Mouse (Mus musculus) spleen, adult 2 months (tissue): ENCODE results near the gene Slc39a7. TPM values are rescaled to one million over a fixed set of nuclear protein-coding genes. Genes with fewer than 3 reads are reported as not detected.
"Not testable (repeated sequence)": the region's sequence is repeated elsewhere in the genome, so short reads cannot be mapped to it uniquely, and the experiment has no call there.

Experiments
- DNase-seq, 2 experiments: peaks; one replicate each; pipeline versions ENCODE4 v3.0.0 to v3.0.0-alpha.2; 2012 to 2021; ENCODE audit warnings: low spot score in 2 of 2, low read depth in 1 of 2
- H3K27ac ChIP-seq: fragments of 200-500 bp; 2 replicates; pipeline ENCODE4 v1.5.1; 2012; ENCODE audit warnings: low read length, inconsistent platforms; ENCODE audit not compliant: insufficient read depth
- H3K27me3 ChIP-seq: fragments of 200-500 bp; 2 replicates; pipeline ENCODE4 v1.6.1; 2012; ENCODE audit warnings: mild to moderate bottlenecking, moderate library complexity, low read length, inconsistent platforms; ENCODE audit not compliant: control insufficient read depth, insufficient read depth
- H3K36me3 ChIP-seq: fragments of 200-500 bp; 2 replicates; pipeline ENCODE4 v1.6.1; 2012; ENCODE audit warnings: mild to moderate bottlenecking, low read length, inconsistent platforms; ENCODE audit not compliant: control insufficient read depth, insufficient read depth
- H3K4me1 ChIP-seq: fragments of 200-500 bp; 2 replicates; pipeline ENCODE4 v1.6.1; 2011; ENCODE audit warnings: inconsistent platforms; ENCODE audit not compliant: control insufficient read depth, insufficient read depth, insufficient read length
- H3K4me3 ChIP-seq: fragments of 200-500 bp; 2 replicates; pipeline ENCODE4 v1.5.1; 2011; ENCODE audit warnings: mild to moderate bottlenecking, inconsistent platforms; ENCODE audit not compliant: insufficient read depth, insufficient read length; ENCODE audit errors: extremely low read depth
- CTCF ChIP-seq: fragments of 200-500 bp; IDR thresholded peaks from 2 replicates; pipeline ENCODE4 v1.5.1; 2011; ENCODE audit warnings: mild to moderate bottlenecking, inconsistent platforms; ENCODE audit not compliant: insufficient read depth, insufficient read length, insufficient replicate concordance; ENCODE audit errors: extremely low read depth
- POLR2A ChIP-seq: fragments of 200-500 bp; IDR thresholded peaks from 2 replicates; pipeline ENCODE4 v1.6.1; 2011; ENCODE audit warnings: low read depth, low read length, inconsistent platforms
- WGBS: fragments of 180-500 bp; shearing (Covaris S2); methylation state at CpG from one replicate; pipeline ENCODE4 v1.1.7; 2018; 5-methylcytosine and 5-hydroxymethylcytosine counted together
- polyA plus RNA-seq: library from polyadenylated mRNA; depleted of rRNA; stranded (reverse); fragments of >200 nt; gene quantifications from 2 replicates; pipeline ENCODE4 v1.2.3, GENCODE M21; 2012; rRNA removed

Gene Slc39a7
- polyA plus RNA-seq, 1 experiment, result 86.8 TPM

- H3K36me3 ChIP-seq, H3K27me3 ChIP-seq, H3K4me3 ChIP-seq, H3K27ac ChIP-seq: not testable (repeated sequence)
- peak; percentile 47; the same call in 1 of the 2 replicates for TF ChIP-seq CTCF
- WGBS, result 12% methylated on average over 8 of the region's 8 CpGs
- DNase-seq, result peak in 1 of 2 experiments; percentile 67
- H3K4me1 ChIP-seq, result peaks cover 22% of the 10 kb centered on the region
These were observed 49.3 kb downstream of the Slc39a7 start for GRCm38 (mm10) chr17:33982136-33982535.

- H3K36me3 ChIP-seq, H3K27me3 ChIP-seq: not testable (repeated sequence)
- Histone ChIP-seq H3K4me3 (peak overlapping the region; percentile 66), H3K27ac (peak overlapping the region; percentile 97), H3K4me1 (peaks cover 22% of the 10 kb centered on the region)
- peak; percentile 85 to 95 for DNase-seq
- TF ChIP-seq CTCF (peak; percentile 28; the same call in 1 of the 2 replicates), POLR2A (peak; percentile 13; the same call in 1 of the 2 replicates)
- 2% methylated on average over 27 of the region's 27 CpGs for WGBS
These were observed 50.1 kb downstream of the Slc39a7 start for GRCm38 (mm10) chr17:33981192-33981909.

GRCm38 (mm10) chr17:33980181-33981035 is 51.1 kb downstream of the Slc39a7 start:
- Histone ChIP-seq H3K4me3 (no peak overlapping the region), H3K36me3 (0 out of 2 replicates have a peak, but pooled peaks cover 2% of the 10 kb centered on the region), H3K4me1 (peaks cover 22% of the 10 kb centered on the region), H3K27ac (peak overlapping the region; percentile 88), H3K27me3 (no peaks in the 10 kb centered on the region)
- 84% methylated on average over 19 of the region's 19 CpGs for WGBS
- no peak for DNase-seq
- no peak for TF ChIP-seq CTCF
- no peak for TF ChIP-seq POLR2A

GRCm38 (mm10) chr17:33979512-33980050 is 51.9 kb downstream of the Slc39a7 start:
- TF ChIP-seq POLR2A, result no peak
- no peak overlapping the region; the same call in 1 of the 2 replicates for H3K4me3 ChIP-seq
- no peak for DNase-seq
- WGBS, result 62% methylated on average over 6 of the region's 6 CpGs
- peak overlapping the region; percentile 93 for H3K27ac ChIP-seq
- H3K4me1 ChIP-seq, result peaks cover 22% of the 10 kb centered on the region
- H3K27me3 ChIP-seq, result no peaks in the 10 kb centered on the region
- peaks cover 3% of the 10 kb centered on the region; the same call in 1 of the 2 replicates for H3K36me3 ChIP-seq

GRCm38 (mm10) chr17:33978631-33979031 is 52.9 kb downstream of the Slc39a7 start:
- Histone ChIP-seq H3K4me1 (peaks cover 22% of the 10 kb centered on the region), H3K4me3 (peak overlapping the region; percentile 75), H3K27ac (peak overlapping the region; percentile 93), H3K27me3 (no peaks in the 10 kb centered on the region), H3K36me3 (peaks cover 3% of the 10 kb centered on the region; the same call in 1 of the 2 replicates)
- WGBS, result 1% methylated on average over 17 of the region's 17 CpGs
- TF ChIP-seq CTCF, result no peak
- TF ChIP-seq POLR2A, result peak; percentile 77
- peak; percentile 89 to 94 for DNase-seq

Other genes starting within 250 kb of the Slc39a7 start
- gene Angptl4, start 249.9 kb downstream of the Slc39a7 start, polyA plus RNA-seq, result 15.6 and 21.5 TPM in 2 replicates
- gene Kank3, start 221.2 kb downstream of the Slc39a7 start, polyA plus RNA-seq, result 56.8 and 74.6 TPM in 2 replicates
- 746 and 860 TPM in 2 replicates for gene Rps28, start 207.1 kb downstream of the Slc39a7 start, polyA plus RNA-seq
- 158 and 201 TPM in 2 replicates for gene Ndufa7, start 207.1 kb downstream of the Slc39a7 start, polyA plus RNA-seq
- gene Cd320, start 188.6 kb downstream of the Slc39a7 start, polyA plus RNA-seq, result 11.6 and 19.2 TPM in 2 replicates
- gene Gm7029, start 157.8 kb downstream of the Slc39a7 start, polyA plus RNA-seq, result 3.2 and 9.3 TPM in 2 replicates
- 11.5 and 15.3 TPM in 2 replicates for gene Kifc1, start 141.0 kb downstream of the Slc39a7 start, polyA plus RNA-seq
- gene Platr17, start 126.5 kb downstream of the Slc39a7 start, polyA plus RNA-seq, result 0.47 and 0.68 TPM in 2 replicates
- gene Daxx, start 122.3 kb downstream of the Slc39a7 start, polyA plus RNA-seq, result 56.8 and 65.6 TPM in 2 replicates
- 188 and 240 TPM in 2 replicates for gene Tapbp, start 115.8 kb downstream of the Slc39a7 start, polyA plus RNA-seq
- 62.9 and 122 TPM in 2 replicates for gene Zbtb22, start 115.8 kb downstream of the Slc39a7 start, polyA plus RNA-seq
- 234 and 301 TPM in 2 replicates for gene Rgl2, start 102.1 kb downstream of the Slc39a7 start, polyA plus RNA-seq
- gene Pfdn6, start 91.3 kb downstream of the Slc39a7 start, polyA plus RNA-seq, result 13.8 and 16.0 TPM in 2 replicates
- gene Wdr46, start 91.0 kb downstream of the Slc39a7 start, polyA plus RNA-seq, result 20.5 and 26.7 TPM in 2 replicates
- gene B3galt4, start 80.2 kb downstream of the Slc39a7 start, polyA plus RNA-seq, result 18.9 and 20.6 TPM in 2 replicates
- gene Vps52, start 75.9 kb downstream of the Slc39a7 start, polyA plus RNA-seq, result 58.0 and 73.2 TPM in 2 replicates
- gene Rps18, start 75.7 kb downstream of the Slc39a7 start, polyA plus RNA-seq, result 476 and 550 TPM in 2 replicates
- gene H2-K1, start 31.3 kb downstream of the Slc39a7 start, polyA plus RNA-seq, result 5,070 and 5,425 TPM in 2 replicates
- gene Ring1, start 7.0 kb downstream of the Slc39a7 start, polyA plus RNA-seq, result 52.0 and 61.3 TPM in 2 replicates
- gene H2-Ke6, start 3.6 kb downstream of the Slc39a7 start, polyA plus RNA-seq, result 122 and 202 TPM in 2 replicates
- gene Rxrb, start 130 bp upstream of the Slc39a7 start, polyA plus RNA-seq, result 76.9 and 99.7 TPM in 2 replicates
- gene Col11a2, start 7.8 kb upstream of the Slc39a7 start, polyA plus RNA-seq, result 4.7 and 6.4 TPM in 2 replicates
- gene H2-Oa, start 60.7 kb upstream of the Slc39a7 start, polyA plus RNA-seq, result 228 and 326 TPM in 2 replicates
- gene H2-DMa, start 87.9 kb upstream of the Slc39a7 start, polyA plus RNA-seq, result 302 and 363 TPM in 2 replicates
- gene Brd2, start 91.0 kb upstream of the Slc39a7 start, polyA plus RNA-seq, result 97.9 and 112 TPM in 2 replicates
- 456 and 587 TPM in 2 replicates for gene H2-DMb2, start 111.6 kb upstream of the Slc39a7 start, polyA plus RNA-seq
- 322 and 426 TPM in 2 replicates for gene H2-DMb1, start 121.4 kb upstream of the Slc39a7 start, polyA plus RNA-seq
- 144 and 178 TPM in 2 replicates for gene Tap1, start 155.9 kb upstream of the Slc39a7 start, polyA plus RNA-seq
- 159 and 225 TPM in 2 replicates for gene Psmb9, start 156.1 kb upstream of the Slc39a7 start, polyA plus RNA-seq
- gene Psmb8, start 166.0 kb upstream of the Slc39a7 start, polyA plus RNA-seq, result 260 and 307 TPM in 2 replicates
- 83.0 and 111 TPM in 2 replicates for gene Tap2, start 171.8 kb upstream of the Slc39a7 start, polyA plus RNA-seq
- gene H2-Ob, start 207.2 kb upstream of the Slc39a7 start, polyA plus RNA-seq, result 318 and 334 TPM in 2 replicates
- gene H2-Ab1, start 226.0 kb upstream of the Slc39a7 start, polyA plus RNA-seq, result 5,504 and 8,483 TPM in 2 replicates